Mouse (Mus musculus) kidney, adult 2 months (tissue): ENCODE results near the gene Sema5b.

Source experiments
- CTCF ChIP-seq: fragments of 200-500 bp; conservative IDR thresholded peaks from 2 replicates; pipeline ENCODE4 v1.5.1; 2011; ENCODE audit warnings: low read depth, mild to moderate bottlenecking, control low read depth, low read length, moderate library complexity, mixed read lengths; ENCODE audit not compliant: insufficient read depth, insufficient read length
- POLR2A ChIP-seq: fragments of 200-500 bp; IDR thresholded peaks from one replicate; pipeline ENCODE4 v1.6.1; 2011; ENCODE audit warnings: low read depth, low read length, control low read depth

- TF ChIP-seq CTCF: no peak
- no peak for TF ChIP-seq POLR2A
These were observed 16.7 kb upstream of the Sema5b start for GRCm38 (mm10) chr16:35524200-35524599.
